Mouse (Mus musculus): Measurements from ENCODE around the gene Ubap1l. TPM values are rescaled to one million over a fixed set of nuclear protein-coding genes. Genes with fewer than 3 reads are reported as not detected.

Ubap1l gene
- polyA plus RNA-seq, 1 experiment from 2014 or later: not detected

GRCm38 (mm10) chr9:65347112-65347850, 13.6 kb upstream of the Ubap1l start:
- H3K4me1 ChIP-seq (ENCODE audit: insufficient read depth): peaks cover 20% of the 10 kb centered on the region
- DNase-seq: no peak
- WGBS (ENCODE audit: insufficient replicate concordance): 31% methylated on average over 8 of the region's 8 CpGs
- no peaks in the 10 kb centered on the region for H3K27me3 ChIP-seq (ENCODE audit: insufficient read depth, low read length)
- TF ChIP-seq EP300 (IDR thresholded peaks at IDR 0.05; ENCODE audit: low read depth): no peak
- no peak for TF ChIP-seq CTCF (IDR thresholded peaks at IDR 0.05; ENCODE audit: low read depth)
- no peaks in the 10 kb centered on the region for H3K9me3 ChIP-seq (ENCODE audit: low read length)
- peak overlapping the region; percentile 98 for H3K27ac ChIP-seq (ENCODE audit: low read depth)
- peak overlapping the region; percentile 83 for H3K4me2 ChIP-seq (ENCODE audit: low read depth, low read length)
- no peaks in the 10 kb centered on the region for H3K36me3 ChIP-seq (replicated peaks; ENCODE audit: insufficient read depth, low read length)
- peak overlapping the region; percentile 91 for H3K4me3 ChIP-seq (ENCODE audit: low read depth, low read length)
- ATAC-seq: 0 out of 2 replicates have a peak, but pooled peaks have one; percentile 2
- H3K9ac ChIP-seq (replicated peaks): peak overlapping the region; percentile 92

GRCm38 (mm10) chr9:65353251-65353650, 7.6 kb upstream of the Ubap1l start:
- DNase-seq: no peak
- Histone ChIP-seq H3K36me3 (replicated peaks; ENCODE audit: insufficient read depth, low read length) (peaks cover 38% of the 10 kb centered on the region), H3K27me3 (ENCODE audit: insufficient read depth, low read length) (no peaks in the 10 kb centered on the region), H3K4me2 (ENCODE audit: low read depth, low read length) (no peak overlapping the region), H3K4me1 (ENCODE audit: insufficient read depth) (peaks cover 9% of the 10 kb centered on the region), H3K4me3 (ENCODE audit: low read depth, low read length) (no peak overlapping the region), H3K9ac (replicated peaks) (no peak overlapping the region; the same call in 1 of the 2 replicates), H3K27ac (ENCODE audit: low read depth) (no peak overlapping the region), H3K9me3 (ENCODE audit: low read length) (no peaks in the 10 kb centered on the region)
- TF ChIP-seq EP300 (IDR thresholded peaks at IDR 0.05; ENCODE audit: low read depth) (no peak), CTCF (IDR thresholded peaks at IDR 0.05; ENCODE audit: low read depth) (no peak)
- ATAC-seq: no peak
- 85% methylated on average over 5 of the region's 5 CpGs for WGBS (ENCODE audit: insufficient replicate concordance)

- H3K4me3 ChIP-seq (ENCODE audit: low read depth, low read length): no peak overlapping the region
- H3K9me3 ChIP-seq (ENCODE audit: low read length): no peaks in the 10 kb centered on the region
- H3K4me1 ChIP-seq (ENCODE audit: insufficient read depth): no peaks in the 10 kb centered on the region
- H3K27me3 ChIP-seq (ENCODE audit: insufficient read depth, low read length): no peaks in the 10 kb centered on the region
- no peak for TF ChIP-seq CTCF (IDR thresholded peaks at IDR 0.05; ENCODE audit: low read depth)
- peaks cover 64% of the 10 kb centered on the region for H3K36me3 ChIP-seq (replicated peaks; ENCODE audit: insufficient read depth, low read length)
- WGBS (ENCODE audit: insufficient replicate concordance): 87% methylated on average over 7 of the region's 7 CpGs
- no peak for DNase-seq
- no peak for ATAC-seq
- no peak overlapping the region for H3K4me2 ChIP-seq (ENCODE audit: low read depth, low read length)
- H3K27ac ChIP-seq (ENCODE audit: low read depth): no peak overlapping the region
- H3K9ac ChIP-seq (replicated peaks): no peak overlapping the region
Measured at GRCm38 (mm10) chr9:65356561-65356960, 4.3 kb upstream of the Ubap1l start.

- DNase-seq: no peak
- no peak for TF ChIP-seq EP300 (IDR thresholded peaks at IDR 0.05; ENCODE audit: low read depth)
- TF ChIP-seq CTCF (IDR thresholded peaks at IDR 0.05; ENCODE audit: low read depth): no peak
- H3K4me3 ChIP-seq (ENCODE audit: low read depth, low read length): no peak overlapping the region
- no peak overlapping the region for H3K9ac ChIP-seq (replicated peaks)
- H3K9me3 ChIP-seq (ENCODE audit: low read length): no peaks in the 10 kb centered on the region
- no peak overlapping the region for H3K27ac ChIP-seq (ENCODE audit: low read depth)
- H3K4me2 ChIP-seq (ENCODE audit: low read depth, low read length): no peak overlapping the region
- no peaks in the 10 kb centered on the region for H3K4me1 ChIP-seq (ENCODE audit: insufficient read depth)
- WGBS (ENCODE audit: insufficient replicate concordance): 83% methylated on average over 2 of the region's 2 CpGs
- ATAC-seq: no peak
- no peaks in the 10 kb centered on the region for H3K27me3 ChIP-seq (ENCODE audit: insufficient read depth, low read length)
- peaks cover 65% of the 10 kb centered on the region for H3K36me3 ChIP-seq (replicated peaks; ENCODE audit: insufficient read depth, low read length)
Measured at GRCm38 (mm10) chr9:65356971-65357370, 3.9 kb upstream of the Ubap1l start.

- DNase-seq (no peak), ATAC-seq (peak; percentile 56)
- Histone ChIP-seq H3K4me3 (ENCODE audit: low read depth, low read length) (no peak overlapping the region), H3K4me2 (ENCODE audit: low read depth, low read length) (no peak overlapping the region), H3K27ac (ENCODE audit: low read depth) (no peak overlapping the region), H3K9me3 (ENCODE audit: low read length) (no peaks in the 10 kb centered on the region), H3K27me3 (ENCODE audit: insufficient read depth, low read length) (no peaks in the 10 kb centered on the region), H3K9ac (replicated peaks) (no peak overlapping the region), H3K36me3 (replicated peaks; ENCODE audit: insufficient read depth, low read length) (peaks cover 65% of the 10 kb centered on the region), H3K4me1 (ENCODE audit: insufficient read depth) (no peaks in the 10 kb centered on the region)
- WGBS (ENCODE audit: insufficient replicate concordance): 72% methylated on average over 1 of the region's 1 CpGs
- TF ChIP-seq CTCF (IDR thresholded peaks at IDR 0.05; ENCODE audit: low read depth): no peak
- no peak for TF ChIP-seq EP300 (IDR thresholded peaks at IDR 0.05; ENCODE audit: low read depth)
Measured at GRCm38 (mm10) chr9:65358956-65359480, 1.8 kb upstream of the Ubap1l start.

- Histone ChIP-seq H3K27ac (ENCODE audit: low read depth) (no peak overlapping the region), H3K4me3 (ENCODE audit: low read depth, low read length) (no peak overlapping the region), H3K27me3 (ENCODE audit: insufficient read depth, low read length) (no peaks in the 10 kb centered on the region), H3K9me3 (ENCODE audit: low read length) (no peaks in the 10 kb centered on the region), H3K36me3 (replicated peaks; ENCODE audit: insufficient read depth, low read length) (peaks cover 24% of the 10 kb centered on the region), H3K4me2 (ENCODE audit: low read depth, low read length) (no peak overlapping the region), H3K9ac (replicated peaks) (no peak overlapping the region), H3K4me1 (ENCODE audit: insufficient read depth) (no peaks in the 10 kb centered on the region)
- WGBS (ENCODE audit: insufficient replicate concordance): 77% methylated on average over 9 of the region's 9 CpGs
- ATAC-seq (no peak), DNase-seq (no peak)
- no peak for TF ChIP-seq EP300 (IDR thresholded peaks at IDR 0.05; ENCODE audit: low read depth)
- TF ChIP-seq CTCF (IDR thresholded peaks at IDR 0.05; ENCODE audit: low read depth): no peak
Measured at GRCm38 (mm10) chr9:65363684-65364083, 2.8 kb downstream of the Ubap1l start.
